Mouse (Mus musculus): ENCODE results near the gene Yju2. TPM values are rescaled to one million over a fixed set of nuclear protein-coding genes. Genes with fewer than 3 reads are reported as not detected.
"Not testable (repeated sequence)": the region's sequence is repeated elsewhere in the genome, so short reads cannot be mapped to it uniquely, and the experiment has no call there.

Yju2 gene
- polyA plus RNA-seq (2016; fragmentation: Nextera tagmentation; extraction: Ambion mirVana), result 24.2 and 27.1 TPM in 2 replicates

DNA sequence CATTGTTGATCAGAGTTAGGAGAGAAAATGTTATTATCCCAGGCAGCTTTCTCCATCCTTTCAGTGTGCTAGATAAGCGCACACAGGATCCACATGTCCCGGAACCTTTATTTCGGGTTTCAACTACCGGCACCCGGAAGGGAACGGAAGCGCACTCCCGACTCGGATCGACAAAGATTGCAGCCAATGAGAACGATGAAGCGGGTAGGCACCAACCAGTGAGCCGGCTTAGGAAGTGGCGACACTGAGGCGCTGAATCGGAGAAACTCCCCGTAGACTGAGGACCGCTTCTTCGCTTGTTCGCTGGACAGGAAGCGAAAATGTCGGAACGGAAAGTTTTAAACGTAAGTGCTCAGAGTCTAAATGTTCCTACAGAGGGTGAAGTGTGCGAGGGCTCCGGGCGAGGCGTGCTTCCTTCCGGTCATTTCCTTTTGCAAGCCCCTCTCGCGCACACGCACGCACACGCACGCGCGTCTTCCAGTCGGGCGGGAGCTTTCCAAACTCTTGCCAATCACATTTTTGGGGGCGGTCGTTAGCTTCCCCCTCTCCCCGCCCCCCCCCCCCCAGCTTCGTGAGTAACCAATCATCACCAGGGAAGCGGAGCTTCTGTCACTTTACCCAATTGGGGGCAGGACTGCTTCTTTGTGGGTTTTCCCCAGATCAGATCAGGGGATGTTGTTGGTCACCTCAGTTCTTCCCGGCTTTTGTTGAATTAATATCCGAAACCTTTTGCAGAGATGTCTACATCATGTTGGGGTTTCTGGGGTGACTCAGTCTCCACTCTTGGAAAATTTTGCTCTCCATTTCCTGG is at the start of gene Yju2:
TSS of gene Yju2 (plus strand) at position 182 of the 811 bp plus-strand sequence.
- peak within 1 kb of the TSS; percentile 64 for H3K9ac ChIP-seq
- H3K36me3 ChIP-seq, result peaks cover 28% of the 10 kb centered on the region
- peak within 1 kb of the TSS; percentile 82 for H3K27ac ChIP-seq
- peaks cover 31% of the 10 kb centered on the region for H3K4me1 ChIP-seq
- under 1% methylated on average over 44 of the region's 46 CpGs for WGBS
- H3K4me2 ChIP-seq (replicated peaks), result peak within 1 kb of the TSS; percentile 73
- peak; percentile 86 for ATAC-seq (ENCODE audit: low FRiP score, low read depth)
- no peaks in the 10 kb centered on the region for H3K9me3 ChIP-seq
- peak within 1 kb of the TSS; percentile 52 for H3K4me3 ChIP-seq
- H3K27me3 ChIP-seq (replicated peaks), result peaks cover 7% of the 10 kb centered on the region; the same call in 1 of the 2 replicates

GRCm38 (mm10) chr17:55931553-55932502 is 27.1 kb upstream of the Yju2 start:
- peak; percentile 97 for ATAC-seq (ENCODE audit: low FRiP score, low read depth)
- Histone ChIP-seq H3K27ac (peak overlapping the region; percentile 39; the same call in 1 of the 2 replicates), H3K4me1 (no peaks in the 10 kb centered on the region), H3K4me2 (replicated peaks) (peak overlapping the region; percentile 61), H3K27me3 (replicated peaks) (no peaks in the 10 kb centered on the region), H3K9ac (peak overlapping the region; percentile 64), H3K36me3 (no peaks in the 10 kb centered on the region), H3K4me3 (peak overlapping the region; percentile 43), H3K9me3 (no peaks in the 10 kb centered on the region)
- WGBS, result 2% methylated on average over 33 of the region's 33 CpGs

DNA sequence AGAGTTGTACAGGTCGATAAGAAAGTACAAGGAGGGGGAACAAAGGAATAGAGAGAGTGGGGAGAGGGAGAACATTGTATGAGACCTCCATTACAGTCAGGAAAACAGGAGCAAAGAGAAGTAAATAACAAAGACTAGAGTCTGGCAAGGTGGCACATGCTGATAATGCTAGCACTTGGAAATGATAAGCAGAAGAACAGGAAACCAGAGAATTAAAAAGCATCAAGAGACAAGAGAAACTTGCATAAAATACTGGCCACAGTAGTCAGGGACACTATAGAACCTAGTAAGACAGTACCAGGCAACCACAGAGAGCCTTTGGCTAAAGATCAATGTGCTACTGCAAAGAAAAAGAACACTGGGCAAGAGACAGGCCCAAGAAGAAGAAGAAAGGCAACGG is 26.3 kb upstream of the Yju2 start:
- peak overlapping the region; percentile 61 for H3K4me2 ChIP-seq (replicated peaks)
- no peaks in the 10 kb centered on the region for H3K36me3 ChIP-seq
- 75% methylated on average over 2 of the region's 2 CpGs for WGBS

DNA sequence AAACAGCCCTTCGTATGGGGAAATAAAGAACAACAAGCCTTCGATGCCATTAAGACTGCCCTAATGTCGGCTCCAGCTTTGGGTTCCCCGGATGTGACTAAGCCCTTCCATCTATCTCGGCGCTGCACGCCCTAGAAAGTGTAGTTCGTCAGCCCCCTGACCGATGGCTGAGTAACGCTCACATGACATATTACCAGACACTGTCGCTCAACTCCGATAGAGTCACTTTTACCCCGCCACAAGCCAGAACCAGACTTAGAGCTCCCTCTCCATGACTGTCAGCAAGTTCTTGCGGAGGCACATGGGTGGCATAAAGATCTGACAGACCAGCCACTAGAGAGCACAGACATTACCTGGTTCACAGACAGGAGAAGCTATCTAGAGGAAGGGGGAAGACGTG is 25.7 kb upstream of the Yju2 start:
- Histone ChIP-seq H3K4me1 (no peaks in the 10 kb centered on the region), H3K36me3 (no peaks in the 10 kb centered on the region; the same call in 1 of the 2 replicates), H3K27me3 (replicated peaks) (no peaks in the 10 kb centered on the region), H3K9ac (no peak overlapping the region), H3K4me2 (replicated peaks) (peak overlapping the region; percentile 2; the same call in 1 of the 2 replicates), H3K27ac (no peak overlapping the region), H3K9me3 (no peaks in the 10 kb centered on the region), H3K4me3 (no peak overlapping the region)
- 96% methylated on average over 15 of the region's 15 CpGs for WGBS
- ATAC-seq (ENCODE audit: low FRiP score, low read depth), result no peak

More for the DNA sequence above, 26.3 kb upstream of the Yju2 start:
- no peak for ATAC-seq (ENCODE audit: low FRiP score, low read depth)
- Histone ChIP-seq H3K4me3 (peak overlapping the region; percentile 43; the same call in 1 of the 2 replicates), H3K4me1 (no peaks in the 10 kb centered on the region), H3K27ac (0 out of 2 replicates have a peak overlapping the region, but pooled peaks have one; percentile 16), H3K9me3 (no peaks in the 10 kb centered on the region), H3K9ac (no peak overlapping the region), H3K27me3 (replicated peaks) (no peaks in the 10 kb centered on the region)

DNA sequence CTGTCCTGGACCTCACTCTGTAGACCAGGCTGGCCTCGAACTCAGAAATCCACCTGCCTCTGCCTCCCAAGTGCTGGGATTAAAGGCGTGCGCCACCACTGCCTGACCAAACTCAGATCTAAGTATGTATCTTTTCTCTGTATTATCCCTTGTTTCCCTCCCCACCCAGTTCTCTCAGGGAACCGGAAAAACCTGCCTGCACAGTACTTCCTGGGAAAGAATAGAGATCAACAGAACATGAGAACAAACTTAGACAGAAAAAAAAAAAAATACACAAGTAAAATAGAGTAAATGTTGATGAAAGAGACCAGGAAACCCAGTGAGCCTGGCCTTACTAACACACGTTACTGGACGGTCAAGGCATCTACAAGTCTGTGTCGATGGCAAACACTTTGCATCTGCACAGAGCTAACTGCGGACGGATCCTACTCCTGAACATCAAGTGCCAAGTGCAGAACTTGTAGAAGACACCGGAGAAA is 14.5 kb upstream of the Yju2 start:
- Histone ChIP-seq H3K4me2 (replicated peaks) (peak overlapping the region; percentile 81), H3K4me3 (peak overlapping the region; percentile 51)
- not testable (repeated sequence) for H3K27ac ChIP-seq; ATAC-seq (ENCODE audit: low FRiP score, low read depth); H3K36me3 ChIP-seq; H3K9me3 ChIP-seq; H3K9ac ChIP-seq; H3K27me3 ChIP-seq (replicated peaks); H3K4me1 ChIP-seq
- WGBS, result 38% methylated on average over 10 of the region's 10 CpGs

GRCm38 (mm10) chr17:55944866-55945682 is 13.8 kb upstream of the Yju2 start:
- peak overlapping the region; percentile 81 for H3K4me2 ChIP-seq (replicated peaks)
- H3K27me3 ChIP-seq (replicated peaks); H3K36me3 ChIP-seq; H3K4me1 ChIP-seq; H3K9me3 ChIP-seq: not testable (repeated sequence)
- peak; percentile 99 for ATAC-seq (ENCODE audit: low FRiP score, low read depth)
- H3K9ac ChIP-seq, result peak overlapping the region; percentile 65
- WGBS, result under 1% methylated on average over 56 of the region's 56 CpGs
- peak overlapping the region; percentile 51 for H3K4me3 ChIP-seq
- H3K27ac ChIP-seq, result peak overlapping the region; percentile 76

DNA sequence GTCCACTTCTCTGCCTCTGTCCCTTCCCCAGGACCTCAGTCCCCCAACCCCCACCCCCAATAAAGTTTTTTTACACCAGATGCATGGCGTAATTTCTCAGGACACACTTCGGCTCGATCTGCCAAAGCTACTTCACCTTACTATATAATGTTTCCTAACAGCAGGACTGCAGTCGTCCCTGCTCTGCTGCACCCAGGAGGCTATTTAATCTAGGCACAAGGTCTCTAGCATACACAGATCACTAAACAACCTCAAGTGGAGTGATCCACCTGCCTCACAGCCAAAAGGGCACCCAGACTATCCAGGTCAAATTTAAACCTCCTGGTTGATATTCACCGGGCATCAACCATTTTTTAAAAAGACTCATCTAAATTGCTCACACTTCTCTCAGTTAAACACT is 13.2 kb upstream of the Yju2 start:
- 0 out of 2 replicates have a peak overlapping the region, but pooled peaks have one; percentile 76 for H3K27ac ChIP-seq
- peak overlapping the region; percentile 51 for H3K4me3 ChIP-seq
- no peaks in the 10 kb centered on the region for H3K36me3 ChIP-seq
- H3K9me3 ChIP-seq, result no peaks in the 10 kb centered on the region
- H3K4me1 ChIP-seq, result peaks cover 5% of the 10 kb centered on the region; the same call in 1 of the 2 replicates
- peak overlapping the region; percentile 81 for H3K4me2 ChIP-seq (replicated peaks)
- no peaks in the 10 kb centered on the region for H3K27me3 ChIP-seq (replicated peaks)
- H3K9ac ChIP-seq, result peak overlapping the region; percentile 65; the same call in 1 of the 2 replicates
- ATAC-seq (ENCODE audit: low FRiP score, low read depth), result peak; percentile 15; the same call in 1 of the 2 replicates
- WGBS, result 31% methylated on average over 5 of the region's 5 CpGs

DNA sequence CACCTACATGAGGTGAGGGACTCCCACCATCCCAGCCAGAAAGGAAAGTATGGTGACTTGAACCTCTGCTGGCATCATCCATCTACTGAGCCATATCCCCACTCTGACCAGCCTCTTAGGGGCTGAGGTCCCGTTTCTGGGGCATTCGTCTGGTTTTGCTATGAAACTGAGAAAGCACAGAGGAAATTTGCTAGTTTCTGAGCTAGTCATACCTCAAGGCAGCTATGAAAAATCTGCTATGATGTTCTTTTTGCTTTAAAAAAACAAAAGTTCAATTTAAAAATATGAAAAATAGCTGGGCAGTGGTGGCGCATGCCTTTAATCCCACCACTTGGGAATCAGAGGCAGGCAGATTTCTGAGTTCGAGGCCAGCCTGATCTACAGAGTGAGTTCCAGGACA is 10.3 kb upstream of the Yju2 start:
- WGBS, result 91% methylated on average over 4 of the region's 4 CpGs

GRCm38 (mm10) chr17:55949400-55949799 is 9.5 kb upstream of the Yju2 start, which contains the start of gene Zfp119b:
TSS of gene Zfp119b (minus strand) at chr17:55949500.
- H3K27me3 ChIP-seq (replicated peaks), result 0 out of 2 replicates have a peak, but pooled peaks cover 6% of the 10 kb centered on the region
- no peak within 1 kb of the TSS for H3K9ac ChIP-seq
- H3K27ac ChIP-seq, result no peak within 1 kb of the TSS
- H3K9me3 ChIP-seq, result no peaks in the 10 kb centered on the region
- H3K4me3 ChIP-seq, result no peak within 1 kb of the TSS
- 86% methylated on average over 2 of the region's 2 CpGs for WGBS
- ATAC-seq (ENCODE audit: low FRiP score, low read depth), result no peak
- H3K36me3 ChIP-seq, result no peaks in the 10 kb centered on the region
- no peak within 1 kb of the TSS for H3K4me2 ChIP-seq (replicated peaks)
- peaks cover 5% of the 10 kb centered on the region; the same call in 1 of the 2 replicates for H3K4me1 ChIP-seq

More for the DNA sequence above, 10.3 kb upstream of the Yju2 start:
- Histone ChIP-seq H3K4me3 (no peak overlapping the region), H3K9ac (no peak overlapping the region), H3K4me1 (peaks cover 5% of the 10 kb centered on the region; the same call in 1 of the 2 replicates), H3K27me3 (replicated peaks) (0 out of 2 replicates have a peak, but pooled peaks cover 6% of the 10 kb centered on the region), H3K9me3 (no peaks in the 10 kb centered on the region), H3K36me3 (no peaks in the 10 kb centered on the region), H3K27ac (no peak overlapping the region), H3K4me2 (replicated peaks) (no peak overlapping the region)
- no peak for ATAC-seq (ENCODE audit: low FRiP score, low read depth)

- no peak for ATAC-seq (ENCODE audit: low FRiP score, low read depth)
- H3K27me3 ChIP-seq (replicated peaks), result peaks cover 13% of the 10 kb centered on the region; the same call in 1 of the 2 replicates
- 81% methylated on average over 9 of the region's 9 CpGs for WGBS
Measured at GRCm38 (mm10) chr17:55950601-55951000, 8.3 kb upstream of the Yju2 start.

DNA sequence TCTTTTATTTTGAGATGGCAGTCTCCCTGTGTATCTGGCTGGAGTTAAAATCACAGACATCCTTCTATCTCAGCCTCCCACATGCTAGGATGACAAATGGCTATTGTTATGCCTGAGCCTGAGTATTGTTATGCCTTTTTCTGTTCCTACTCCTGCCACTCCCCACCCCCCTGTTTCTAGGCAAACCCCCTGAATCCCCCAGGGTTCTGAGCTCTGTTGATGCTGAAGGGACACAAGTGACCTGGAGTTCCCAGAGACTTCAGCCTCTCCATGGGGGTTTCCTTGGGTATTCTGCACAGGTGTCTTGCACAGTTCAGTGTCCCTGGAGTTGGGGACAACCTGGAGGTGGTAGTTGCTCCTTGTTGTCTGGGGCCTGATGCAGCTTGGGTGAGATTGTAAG is 6.9 kb upstream of the Yju2 start:
- Histone ChIP-seq H3K36me3 (no peaks in the 10 kb centered on the region), H3K9ac (no peak overlapping the region), H3K4me3 (no peak overlapping the region), H3K4me1 (peaks cover 8% of the 10 kb centered on the region), H3K9me3 (no peaks in the 10 kb centered on the region), H3K27me3 (replicated peaks) (peaks cover 13% of the 10 kb centered on the region; the same call in 1 of the 2 replicates), H3K27ac (no peak overlapping the region), H3K4me2 (replicated peaks) (no peak overlapping the region)
- ATAC-seq (ENCODE audit: low FRiP score, low read depth), result no peak

More at GRCm38 (mm10) chr17:55950601-55951000, 8.3 kb upstream of the Yju2 start:
- no peak overlapping the region for H3K4me2 ChIP-seq (replicated peaks)
- no peak overlapping the region for H3K9ac ChIP-seq
- peaks cover 3% of the 10 kb centered on the region; the same call in 1 of the 2 replicates for H3K4me1 ChIP-seq
- H3K4me3 ChIP-seq, result no peak overlapping the region
- H3K27ac ChIP-seq, result no peak overlapping the region
- no peaks in the 10 kb centered on the region for H3K9me3 ChIP-seq
- no peaks in the 10 kb centered on the region for H3K36me3 ChIP-seq
